Mouse (Mus musculus) spleen, embryonic (tissue): ENCODE measurements around the gene Tasp1.
"Not testable (repeated sequence)": the region's sequence is repeated elsewhere in the genome, so short reads cannot be mapped to it uniquely, and the experiment has no call there.

Experiments
- CTCF ChIA-PET: fragments of 350-600 bp; sonication (Branson Sonifier 250); formaldehyde crosslinking; loops from one replicate; lab custom pipeline; 2022; lab: Charles Lee

Gene Tasp1

DNA sequence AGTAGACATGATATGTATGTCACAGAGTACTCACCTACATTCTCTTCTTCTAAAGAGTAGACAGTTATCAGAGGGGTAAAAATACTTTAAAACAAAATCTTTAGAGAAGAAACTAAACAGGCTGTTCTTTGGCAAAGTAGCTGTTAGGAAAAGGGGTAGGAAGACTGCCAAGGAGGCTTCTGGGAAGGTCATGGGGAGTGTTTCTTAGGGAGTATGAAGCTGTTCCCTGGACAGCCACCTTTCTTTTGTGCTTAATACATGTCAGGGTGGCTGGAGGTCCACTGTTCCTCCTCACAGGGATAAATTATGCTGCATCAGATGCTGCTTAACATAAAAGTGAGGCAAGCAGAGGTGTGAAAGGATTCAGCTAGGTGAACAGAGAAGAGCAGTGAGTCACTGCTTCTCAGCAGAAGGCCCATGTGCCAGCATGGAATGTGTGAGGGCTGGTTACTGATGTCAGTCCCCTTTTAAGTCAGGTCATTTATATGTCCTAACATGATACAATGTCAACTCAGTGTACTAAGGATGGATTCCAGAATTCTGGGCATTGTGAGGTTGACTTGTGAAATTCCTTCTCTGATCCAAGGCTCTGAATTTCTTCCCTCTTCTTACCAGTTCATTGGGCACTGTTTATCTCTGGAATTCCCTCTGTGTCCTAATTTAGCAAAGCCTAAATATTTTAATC lies 175.1 kb downstream of the Tasp1 start:
- CTCF ChIA-PET: interaction anchor here (0.7 kb wide), 1 partner anchor 278 kb away, joined by 3 read pairs; no protein-coding TSS in a partner anchor

DNA sequence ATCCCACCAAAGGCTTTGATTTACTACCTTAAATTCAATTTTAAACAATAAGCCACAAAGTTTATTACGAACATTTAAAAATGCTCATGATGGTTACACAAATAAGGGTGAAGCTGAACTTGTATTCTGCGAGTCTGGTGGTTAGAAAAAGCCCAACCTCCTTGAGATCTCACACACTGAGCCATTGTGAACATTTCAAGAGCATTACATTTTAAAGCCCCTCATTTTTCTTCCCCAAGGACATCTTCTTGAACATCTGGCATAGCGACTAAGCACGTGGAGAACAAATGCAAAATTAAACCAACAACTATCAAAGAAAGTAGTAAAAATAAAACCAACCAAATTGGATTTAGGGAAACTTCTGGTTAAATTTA lies 182.4 kb downstream of the Tasp1 start:
- CTCF ChIA-PET: no interaction called here

DNA sequence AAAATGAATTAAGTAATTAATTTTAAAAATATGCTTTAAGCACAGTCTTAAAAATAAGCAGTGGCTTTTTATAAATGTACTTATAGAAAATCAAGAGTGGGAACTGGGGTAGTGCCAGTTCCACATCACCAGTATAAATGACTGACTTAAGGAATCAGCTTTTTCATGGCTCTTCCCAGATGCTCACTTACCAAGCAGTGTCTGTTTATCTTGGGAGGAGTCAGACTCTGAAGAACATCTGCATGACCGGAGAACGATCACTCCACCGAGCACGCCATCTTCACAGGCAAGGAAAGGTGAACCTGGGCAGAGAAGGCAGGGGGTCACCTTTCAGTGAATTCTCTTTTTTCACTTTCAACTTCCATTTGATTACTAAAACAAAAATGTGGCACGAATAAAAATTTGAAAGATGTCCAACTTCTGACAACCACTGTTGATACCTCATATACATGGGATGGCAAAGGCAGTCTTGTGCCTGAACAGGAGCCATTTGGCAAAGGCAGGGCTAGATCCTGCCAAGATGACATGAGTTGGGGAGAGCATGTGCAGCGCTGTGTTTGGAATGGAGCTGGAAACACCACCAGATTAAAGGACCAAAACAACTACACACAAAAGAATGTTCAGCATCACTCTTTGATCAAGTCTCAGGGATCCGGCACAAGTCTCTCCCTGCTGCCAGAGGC lies 182.9 kb downstream of the Tasp1 start:
- CTCF ChIA-PET: no interaction called here

DNA sequence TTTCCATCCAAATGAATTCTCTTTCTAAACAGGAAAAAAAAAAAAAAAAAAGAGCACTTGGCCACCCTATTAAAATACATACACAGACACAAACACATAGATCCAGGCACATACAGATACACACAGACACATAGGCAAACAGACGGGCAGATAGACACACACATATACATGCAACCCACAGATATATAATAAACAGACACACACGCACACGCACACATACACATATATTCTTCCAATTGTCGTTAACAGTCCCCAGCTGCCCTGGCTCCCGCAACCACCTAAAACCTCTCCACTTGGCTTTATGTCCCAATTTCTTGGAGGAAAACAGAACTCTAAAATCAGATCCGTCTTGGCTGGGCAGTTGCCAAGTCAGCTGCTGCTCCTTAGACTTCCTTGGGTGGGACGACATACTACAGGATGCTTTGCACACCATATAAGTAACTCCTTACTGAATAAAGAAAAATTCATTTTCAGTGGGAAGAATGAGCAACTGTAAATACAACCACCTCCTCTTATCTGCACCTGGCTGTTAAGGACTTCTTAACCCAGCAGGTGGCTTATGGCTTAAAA lies 188.5 kb downstream of the Tasp1 start:
- CTCF ChIA-PET: no interaction called here

DNA sequence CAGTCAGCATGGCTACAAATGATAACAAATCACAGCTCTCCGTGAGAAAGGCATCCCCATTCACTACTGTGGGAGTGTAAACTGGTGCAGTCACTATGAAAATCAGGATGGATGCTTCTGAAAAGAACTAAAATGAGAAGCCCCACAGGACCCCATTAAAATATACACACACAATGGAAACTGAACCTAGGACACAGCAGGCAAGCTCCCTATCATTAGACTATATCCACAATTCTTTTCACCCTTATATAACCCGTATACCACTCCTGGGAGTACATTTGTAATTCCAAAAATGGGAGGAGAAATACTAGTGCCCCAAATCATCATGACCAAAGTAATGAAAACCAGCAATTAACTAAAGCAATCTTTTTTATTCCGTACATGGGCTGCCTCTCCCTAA lies 190.7 kb downstream of the Tasp1 start:
- CTCF ChIA-PET: no interaction called here

GRCm38 (mm10) chr2:139874173-139874572 lies 192.4 kb downstream of the Tasp1 start:
- CTCF ChIA-PET: no interaction called here

- CTCF ChIA-PET: interaction anchor here (0.7 kb wide), 1 partner anchor 119 kb away, joined by 4 read pairs; no protein-coding TSS in a partner anchor
Observed at GRCm38 (mm10) chr2:139873762-139874161, 192.8 kb downstream of the Tasp1 start.

DNA sequence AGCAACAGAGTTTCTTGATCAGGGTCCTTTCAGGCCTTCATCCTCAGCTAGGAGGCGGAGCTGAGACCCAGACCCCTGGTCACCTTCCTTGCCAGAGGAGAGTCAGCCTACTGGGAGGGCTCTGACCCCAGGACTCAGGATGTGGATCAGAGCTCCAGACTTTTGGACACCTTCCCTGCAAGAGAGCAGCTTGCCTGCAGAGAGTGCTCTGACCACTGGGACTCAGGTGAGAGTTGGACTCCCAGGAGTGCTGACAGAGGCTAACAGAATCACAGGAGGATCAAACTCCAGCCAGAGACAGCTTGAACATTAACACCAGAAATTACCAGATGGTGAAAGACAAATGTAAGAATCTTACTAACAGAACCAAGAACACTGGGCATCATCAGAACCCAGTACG lies 197.5 kb downstream of the Tasp1 start:
- CTCF ChIA-PET: not testable (repeated sequence)

GRCm38 (mm10) chr2:139863396-139863795 lies 203.2 kb downstream of the Tasp1 start:
- CTCF ChIA-PET: interaction anchor here (0.6 kb wide), 1 partner anchor 10 kb away, joined by 12 read pairs; no protein-coding TSS in a partner anchor

DNA sequence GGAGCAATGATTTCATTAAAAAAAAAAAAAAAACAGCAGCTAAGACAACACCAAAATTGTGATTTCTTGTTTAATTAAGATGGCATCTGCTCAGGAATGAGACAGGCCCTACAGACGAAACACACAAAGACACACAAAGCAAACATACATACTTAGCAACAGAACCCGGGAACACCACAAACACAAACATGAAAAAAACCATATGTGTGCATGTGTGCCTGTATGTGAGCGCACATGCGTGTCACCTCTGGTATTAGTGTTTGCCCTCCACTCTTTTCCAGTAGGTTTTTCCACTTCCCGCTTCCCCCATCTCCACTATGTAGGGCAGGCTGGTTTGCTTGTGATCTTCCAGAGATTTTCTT lies 206.5 kb downstream of the Tasp1 start:
- CTCF ChIA-PET: no interaction called here

DNA sequence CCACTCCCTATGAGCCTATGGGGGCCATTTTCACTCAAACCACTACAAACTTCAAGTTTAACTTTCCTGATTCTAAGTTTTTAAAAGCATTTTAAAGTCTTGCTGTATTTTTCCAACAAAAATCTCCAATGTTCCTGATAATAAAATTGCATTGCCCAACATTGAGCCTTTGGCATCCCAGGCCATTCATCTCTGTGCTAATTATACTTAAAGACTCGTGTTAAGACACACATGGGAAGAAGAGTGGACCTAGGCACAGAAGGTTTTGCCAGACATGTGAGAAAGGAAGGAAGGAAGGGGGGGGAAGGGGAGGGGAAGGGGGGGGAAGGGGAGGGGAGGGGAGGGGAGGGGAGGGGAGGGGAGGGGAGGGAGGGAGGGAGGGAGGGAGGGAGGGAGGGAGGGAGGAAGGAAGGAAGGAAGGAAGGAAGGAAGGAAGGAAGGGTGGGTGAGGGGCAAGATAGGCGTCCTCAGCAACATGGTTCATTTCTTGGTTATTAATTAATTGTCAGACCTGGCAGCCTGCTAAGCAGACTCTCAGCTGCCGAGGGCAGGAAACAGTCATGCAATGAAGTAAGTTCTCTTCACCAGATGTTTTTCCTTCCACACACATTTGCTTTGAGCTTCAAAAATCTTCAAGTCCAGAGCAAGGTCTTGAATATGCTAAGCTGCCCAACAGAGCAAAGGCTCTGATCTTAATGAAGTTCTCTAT lies 207.0 kb downstream of the Tasp1 start:
- CTCF ChIA-PET: no interaction called here

DNA sequence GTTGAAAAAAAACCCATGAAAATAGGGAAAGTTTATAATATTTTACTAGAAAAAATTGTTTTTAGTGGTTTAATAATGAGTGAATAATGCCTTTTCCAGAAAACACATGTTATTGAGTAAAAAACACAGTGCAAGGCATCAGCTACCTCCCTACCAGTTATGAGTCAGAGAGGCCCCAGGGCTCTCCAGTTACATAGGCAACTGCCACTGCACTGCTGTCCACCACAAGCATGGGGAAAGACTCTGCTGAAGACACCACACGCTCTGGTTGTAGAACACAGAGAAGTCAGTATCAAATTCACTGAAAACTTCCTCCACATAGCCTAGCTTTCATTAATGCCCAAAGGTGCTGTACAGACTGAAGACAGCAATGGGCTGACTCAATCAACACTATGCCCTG lies 217.0 kb downstream of the Tasp1 start:
- CTCF ChIA-PET: no interaction called here

DNA sequence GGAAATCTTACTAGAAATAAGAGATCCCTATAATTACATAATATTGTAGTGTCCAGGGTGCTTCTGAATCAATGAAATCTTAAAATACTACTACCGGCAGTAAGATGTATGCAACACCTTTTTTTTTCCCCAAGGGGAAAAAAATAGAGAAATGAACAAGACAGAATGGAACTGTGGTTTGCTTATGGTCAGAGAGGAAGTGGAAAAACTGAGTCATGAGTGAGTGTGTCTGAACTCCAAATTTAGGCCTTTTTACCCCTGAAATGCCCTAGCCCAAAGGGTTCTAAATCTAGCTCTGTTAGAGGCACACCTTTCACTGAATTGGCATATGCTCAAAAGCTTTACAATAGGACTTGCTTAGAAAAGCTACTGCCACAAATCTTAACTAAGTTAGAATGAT lies 225.2 kb downstream of the Tasp1 start:
- CTCF ChIA-PET: no interaction called here

DNA sequence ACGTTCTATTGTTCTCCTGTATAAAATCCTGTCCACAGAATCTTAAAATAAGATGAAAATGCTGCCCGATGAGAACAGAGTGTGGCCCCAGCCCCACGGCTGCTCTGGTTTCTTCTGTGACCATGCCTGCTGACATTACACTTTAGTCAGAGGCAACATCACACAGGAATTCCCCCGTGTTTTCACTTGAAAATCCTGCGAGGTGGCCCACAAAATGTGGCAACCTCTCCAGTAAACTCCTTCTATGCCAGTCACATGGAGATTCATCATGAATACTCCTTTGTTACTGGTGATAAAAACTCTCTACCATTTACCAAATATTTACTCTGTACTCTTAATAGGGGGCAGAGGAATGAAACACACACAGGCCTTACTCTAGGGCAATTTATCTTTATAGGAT lies 225.7 kb downstream of the Tasp1 start:
- CTCF ChIA-PET: no interaction called here

- CTCF ChIA-PET: no interaction called here
Observed at GRCm38 (mm10) chr2:139821589-139822378, 244.8 kb downstream of the Tasp1 start.

- CTCF ChIA-PET: no interaction called here
Observed at GRCm38 (mm10) chr2:139817275-139817674, 249.3 kb downstream of the Tasp1 start.

DNA sequence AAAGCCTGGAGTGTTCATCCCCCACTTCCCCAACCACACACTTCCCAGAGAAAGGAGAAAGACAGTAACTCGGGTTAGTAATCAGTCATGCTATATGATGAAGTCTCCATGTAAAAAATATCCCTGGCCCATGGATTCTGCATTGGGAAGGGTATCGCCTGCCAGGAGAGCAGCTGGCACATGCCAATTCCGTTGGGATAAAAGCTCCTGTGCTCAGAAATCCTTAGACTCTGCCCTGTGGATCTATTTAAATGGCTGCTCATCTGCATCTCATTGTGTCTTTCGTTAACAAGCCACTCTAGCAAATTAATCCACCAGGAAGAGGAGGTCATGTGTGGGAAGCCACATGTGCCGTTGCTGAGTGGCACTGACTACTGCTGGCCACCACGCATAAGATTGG lies 258.7 kb downstream of the Tasp1 start:
- CTCF ChIA-PET: no interaction called here

DNA sequence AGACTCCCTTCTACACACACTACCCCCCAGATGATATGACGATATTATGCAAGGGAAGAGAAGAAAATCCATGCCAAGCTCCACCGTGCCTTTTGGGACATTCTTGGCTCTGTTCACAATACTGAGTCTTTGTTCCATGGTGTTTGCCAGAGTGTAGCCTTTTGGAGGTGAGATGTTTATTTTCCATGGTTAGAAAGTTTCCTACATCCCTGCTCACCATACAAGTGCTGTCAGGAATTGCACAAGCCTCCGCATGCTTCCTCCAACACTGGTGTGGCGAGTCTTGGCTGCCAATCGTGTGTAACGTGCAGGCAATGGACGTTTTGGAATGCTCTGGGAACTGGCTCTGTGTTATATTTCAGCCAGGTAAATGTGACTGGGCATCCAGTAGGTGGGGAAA lies 262.6 kb downstream of the Tasp1 start:
- CTCF ChIA-PET: no interaction called here

GRCm38 (mm10) chr2:139792345-139793120 lies 274.1 kb downstream of the Tasp1 start:
- CTCF ChIA-PET: no interaction called here

GRCm38 (mm10) chr2:139788658-139789057 lies 277.9 kb downstream of the Tasp1 start:
- CTCF ChIA-PET: no interaction called here

DNA sequence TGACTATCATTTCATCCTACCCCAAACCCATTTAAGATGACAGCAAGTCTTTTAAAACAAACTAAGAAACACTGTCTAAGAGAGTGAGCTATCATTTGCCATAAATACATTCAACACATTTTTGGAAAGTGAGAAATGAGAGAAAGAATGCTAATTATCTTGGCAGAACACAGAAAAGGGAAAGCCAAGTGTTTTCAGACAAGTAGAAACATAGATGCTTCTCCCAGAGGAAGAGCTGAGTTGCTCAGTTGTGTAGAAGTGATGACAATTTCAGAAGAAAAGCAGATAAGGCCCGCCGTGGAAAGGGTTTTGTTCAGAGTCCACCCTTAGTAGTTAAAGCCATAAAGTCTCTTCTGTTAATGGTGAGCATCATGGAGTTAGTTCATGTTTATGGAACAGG lies 281.7 kb downstream of the Tasp1 start:
- CTCF ChIA-PET: no interaction called here
